Mouse (Mus musculus): ENCODE measurements at regions not wholly inside any gene's neighbourhood (a gene's known extent, or its start where the extent isn't known, plus 50 kb on each side); places are given as distances from the start of the nearest gene placed in this dataset.

DNA sequence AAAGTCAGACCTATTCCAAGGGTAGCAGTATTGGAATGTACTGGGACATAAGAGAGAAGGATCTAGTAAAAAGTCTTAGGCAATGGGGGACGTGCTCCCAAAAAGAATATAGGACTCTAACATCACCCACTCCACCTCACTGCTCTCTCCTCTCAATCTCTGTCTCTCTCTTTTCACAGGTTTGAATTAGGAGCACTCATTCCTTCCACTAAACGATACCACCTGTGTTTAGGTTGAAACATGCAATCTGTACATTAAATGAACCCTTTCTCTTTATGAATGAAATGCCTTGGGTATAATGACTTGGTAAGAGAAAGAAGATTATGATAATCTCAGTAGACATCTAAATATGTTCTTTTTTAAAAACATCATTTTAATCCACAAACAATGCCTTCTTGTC, 129.4 kb downstream of the Zpld1 start:
- no peak for ATAC-seq (ENCODE audit: low FRiP score)
- H3K36me3 ChIP-seq, result no peaks in the 10 kb centered on the region
- no peak overlapping the region for H3K4me3 ChIP-seq
- no peak overlapping the region for H3K27ac ChIP-seq
- no peaks in the 10 kb centered on the region for H3K9me3 ChIP-seq
- H3K4me1 ChIP-seq (replicated peaks), result peaks cover 7% of the 10 kb centered on the region
- H3K27me3 ChIP-seq, result no peaks in the 10 kb centered on the region
- H3K9ac ChIP-seq, result no peak overlapping the region
- WGBS, result 84% methylated on average over 2 of the region's 2 CpGs
- H3K4me2 ChIP-seq, result no peak overlapping the region

DNA sequence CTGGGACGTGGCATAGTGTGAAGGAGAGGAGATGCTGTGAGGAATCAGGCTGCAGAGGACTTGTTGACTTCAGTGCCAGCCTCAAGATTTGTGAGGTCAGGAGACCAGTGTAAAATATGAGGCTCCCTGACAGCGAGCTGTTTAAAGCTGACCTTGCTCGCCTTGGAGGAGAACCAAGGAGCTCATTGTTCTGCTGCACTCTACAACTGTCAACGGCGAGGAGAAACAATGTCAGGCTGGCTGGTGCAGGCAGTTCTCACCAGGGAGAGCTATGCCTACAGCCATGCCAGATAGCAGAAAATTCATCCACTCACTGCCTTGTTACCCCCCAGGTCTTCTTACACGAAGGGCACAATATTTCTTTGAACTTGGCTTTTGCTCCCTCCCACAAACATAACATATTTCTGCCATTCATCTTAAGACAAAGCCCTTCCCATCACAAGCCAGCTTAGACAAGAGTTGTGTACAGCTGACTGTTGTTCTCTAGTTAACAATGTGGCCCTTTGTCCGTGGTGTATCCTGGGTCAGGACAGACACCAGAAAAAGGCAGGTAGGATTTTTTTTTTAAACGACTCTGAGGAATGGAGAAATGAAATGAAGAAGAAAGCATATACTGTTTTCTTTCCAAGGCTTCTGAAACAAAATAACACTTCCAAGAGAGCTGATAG, 131.5 kb downstream of the Zpld1 start:
- Histone ChIP-seq H3K4me1 (replicated peaks) (peaks cover 7% of the 10 kb centered on the region), H3K9ac (no peak overlapping the region), H3K27ac (peak overlapping the region; percentile 8; the same call in 1 of the 2 replicates), H3K36me3 (no peaks in the 10 kb centered on the region), H3K4me3 (no peak overlapping the region), H3K27me3 (no peaks in the 10 kb centered on the region), H3K4me2 (no peak overlapping the region), H3K9me3 (no peaks in the 10 kb centered on the region)
- WGBS, result 40% methylated on average over 8 of the region's 8 CpGs
- no peak; the same call in 1 of the 2 replicates for ATAC-seq (ENCODE audit: low FRiP score)

DNA sequence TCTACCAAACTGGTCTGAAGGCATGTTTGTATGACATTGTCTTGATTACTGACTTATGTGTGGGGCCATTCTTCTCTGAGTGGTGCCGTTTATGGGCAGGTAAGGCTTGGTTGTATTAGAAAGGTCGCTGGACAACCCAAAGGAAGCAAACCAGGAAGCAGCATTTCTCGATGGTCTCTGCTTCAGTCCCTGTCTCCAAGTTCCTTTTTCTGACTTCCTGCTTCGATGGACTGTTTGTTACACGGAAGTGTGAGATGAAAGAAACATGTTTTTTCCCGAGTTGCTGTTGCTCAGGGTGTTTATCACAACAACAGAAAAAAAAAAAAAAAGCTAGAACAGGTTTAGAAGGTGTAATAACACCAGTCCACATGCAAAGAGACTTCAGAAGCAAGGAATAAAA, 134.9 kb downstream of the Zpld1 start:
- no peak for ATAC-seq (ENCODE audit: low FRiP score)
- WGBS, result 84% methylated on average over 6 of the region's 6 CpGs
- Histone ChIP-seq H3K27ac (no peak overlapping the region), H3K4me2 (no peak overlapping the region), H3K9me3 (no peaks in the 10 kb centered on the region), H3K4me3 (no peak overlapping the region), H3K9ac (no peak overlapping the region), H3K27me3 (no peaks in the 10 kb centered on the region), H3K4me1 (replicated peaks) (peaks cover 7% of the 10 kb centered on the region), H3K36me3 (no peaks in the 10 kb centered on the region)

DNA sequence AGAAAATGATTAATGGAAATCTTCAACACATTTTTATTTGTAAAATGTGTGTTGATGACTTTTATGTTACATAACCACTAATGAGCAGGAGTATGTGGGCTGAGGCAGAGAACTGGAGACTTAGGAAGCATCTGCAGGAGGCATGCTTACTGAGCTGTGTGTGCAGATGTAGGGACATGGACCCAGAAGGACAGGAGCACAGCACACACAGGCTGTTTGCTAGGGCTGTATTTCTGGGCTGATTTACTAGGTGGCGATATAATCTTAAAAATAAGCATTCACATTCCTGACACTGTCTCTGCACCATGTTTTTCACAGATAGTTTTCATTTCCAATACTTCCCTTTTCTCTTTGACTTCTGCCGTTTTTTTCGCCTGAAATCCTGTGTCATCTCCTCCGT, 146.1 kb downstream of the Zpld1 start:
- no peaks in the 10 kb centered on the region for H3K9me3 ChIP-seq
- no peak overlapping the region for H3K4me3 ChIP-seq
- no peak overlapping the region for H3K4me2 ChIP-seq
- H3K9ac ChIP-seq, result no peak overlapping the region
- no peak overlapping the region for H3K27ac ChIP-seq
- no peaks in the 10 kb centered on the region for H3K27me3 ChIP-seq
- 56% methylated on average over 4 of the region's 4 CpGs for WGBS
- H3K4me1 ChIP-seq (replicated peaks), result no peaks in the 10 kb centered on the region
- peak; percentile 57; the same call in 1 of the 2 replicates for ATAC-seq (ENCODE audit: low FRiP score)
- no peaks in the 10 kb centered on the region for H3K36me3 ChIP-seq

DNA sequence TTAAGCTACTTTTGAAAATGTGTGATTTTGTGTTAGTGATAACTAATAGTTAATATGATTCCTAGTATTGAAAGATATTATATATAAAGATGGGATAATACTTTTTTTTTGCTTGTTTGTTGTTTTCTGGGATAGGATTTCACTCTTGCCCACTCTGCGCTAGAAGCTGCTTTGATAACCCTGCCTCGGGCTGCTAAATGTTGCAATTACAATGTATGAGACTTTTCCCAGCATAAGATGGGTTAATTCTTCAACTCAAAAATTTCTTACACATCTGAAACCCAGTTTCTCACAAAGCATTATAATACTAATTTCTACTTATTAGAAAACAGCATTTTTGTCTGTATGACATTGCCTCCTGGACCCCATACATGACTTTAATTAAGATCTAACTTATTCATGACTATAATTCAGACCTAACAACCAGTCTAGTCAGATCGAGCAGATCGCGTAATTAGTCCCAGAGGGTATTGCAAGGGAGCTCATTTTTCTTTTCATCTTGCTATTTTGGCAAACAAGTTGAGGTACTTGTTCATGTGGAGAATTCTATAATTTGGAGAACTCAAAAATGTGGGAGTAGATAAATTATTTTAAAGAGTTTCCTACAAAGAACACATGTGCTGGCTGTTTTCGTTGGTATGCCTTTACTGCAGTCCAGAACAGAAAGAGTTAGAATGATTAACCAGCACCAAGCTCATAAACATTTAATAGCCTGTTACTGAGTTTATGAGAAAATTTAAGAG, 155.2 kb downstream of the Zpld1 start:
- no peaks in the 10 kb centered on the region for H3K36me3 ChIP-seq
- no peak for ATAC-seq (ENCODE audit: low FRiP score)
- H3K27ac ChIP-seq, result no peak overlapping the region
- H3K9me3 ChIP-seq, result no peaks in the 10 kb centered on the region
- no peaks in the 10 kb centered on the region for H3K4me1 ChIP-seq (replicated peaks)
- H3K4me3 ChIP-seq, result no peak overlapping the region
- no peaks in the 10 kb centered on the region for H3K27me3 ChIP-seq
- no peak overlapping the region for H3K9ac ChIP-seq
- WGBS, result 76% methylated on average over 6 of the region's 6 CpGs
- no peak overlapping the region for H3K4me2 ChIP-seq

DNA sequence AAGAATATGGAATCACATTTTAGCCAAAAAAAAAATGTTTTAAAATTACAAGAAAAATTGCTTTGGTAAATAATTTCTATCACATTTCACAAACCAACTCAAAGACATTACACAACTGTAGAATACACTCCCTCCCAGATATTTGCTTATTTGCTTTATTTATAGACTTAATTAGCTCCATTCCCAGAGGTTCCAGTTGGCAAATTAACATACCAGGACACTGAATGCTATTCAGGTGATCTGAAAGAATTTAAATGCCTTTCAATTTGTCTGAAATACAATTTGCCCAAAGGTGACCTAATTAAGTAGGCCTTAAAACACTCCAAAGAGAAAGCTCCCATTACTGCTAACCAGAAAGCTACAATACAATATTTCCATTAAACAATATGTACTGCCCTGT, 162.8 kb downstream of the Zpld1 start:
- Histone ChIP-seq H3K4me1 (replicated peaks) (no peaks in the 10 kb centered on the region), H3K27me3 (no peaks in the 10 kb centered on the region), H3K4me2 (no peak overlapping the region), H3K4me3 (no peak overlapping the region), H3K27ac (no peak overlapping the region), H3K9me3 (no peaks in the 10 kb centered on the region), H3K36me3 (no peaks in the 10 kb centered on the region), H3K9ac (no peak overlapping the region)
- no peak for ATAC-seq (ENCODE audit: low FRiP score)

DNA sequence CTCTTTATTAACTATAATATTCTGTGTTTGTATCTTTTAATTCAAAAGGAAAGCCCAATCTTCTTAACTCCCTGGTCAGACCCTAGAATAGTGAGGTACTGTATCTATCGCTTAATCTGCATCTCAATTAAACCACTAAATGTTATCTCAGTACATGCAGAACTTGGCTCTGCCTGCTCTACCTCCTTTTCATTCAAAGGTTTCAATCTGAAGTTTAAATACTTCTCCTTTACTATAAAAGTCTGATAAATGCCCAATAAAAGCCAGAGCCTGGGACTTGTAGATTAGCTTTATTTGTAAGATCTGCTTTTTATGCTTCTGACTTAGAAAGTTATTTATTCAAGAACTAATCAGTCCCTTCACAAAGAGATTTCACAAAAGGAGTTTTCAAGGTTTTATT, 200.1 kb downstream of the Zpld1 start:
- no peak overlapping the region for H3K4me2 ChIP-seq
- H3K27me3 ChIP-seq, result no peaks in the 10 kb centered on the region
- ATAC-seq (ENCODE audit: low FRiP score), result no peak
- no peak overlapping the region for H3K4me3 ChIP-seq
- H3K9me3 ChIP-seq, result no peaks in the 10 kb centered on the region
- no peaks in the 10 kb centered on the region for H3K4me1 ChIP-seq (replicated peaks)
- WGBS, result 96% methylated on average over 1 of the region's 1 CpGs
- no peaks in the 10 kb centered on the region for H3K36me3 ChIP-seq
- H3K27ac ChIP-seq, result no peak overlapping the region
- no peak overlapping the region for H3K9ac ChIP-seq

DNA sequence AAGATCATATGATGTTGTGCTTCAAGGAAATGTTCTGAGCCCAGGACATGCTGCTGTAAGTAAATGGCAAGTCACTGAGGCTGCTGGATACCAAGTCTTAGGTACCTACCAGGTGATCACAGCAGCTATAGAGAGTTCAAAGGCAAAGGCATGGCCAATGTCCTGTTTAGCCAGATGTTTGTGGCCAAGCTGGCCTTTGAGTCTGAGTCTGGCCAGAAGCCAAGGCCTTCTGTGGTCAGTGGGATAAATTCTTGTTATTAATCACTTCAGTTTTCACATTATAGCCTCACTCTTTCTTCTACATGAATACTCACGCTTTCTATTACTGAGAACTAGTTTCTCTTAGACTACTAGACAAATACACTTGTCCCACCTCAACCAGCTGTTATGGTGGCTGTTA, 210.3 kb downstream of the Zpld1 start:
- Histone ChIP-seq H3K27ac (no peak overlapping the region), H3K4me3 (no peak overlapping the region), H3K4me1 (replicated peaks) (no peaks in the 10 kb centered on the region), H3K27me3 (no peaks in the 10 kb centered on the region), H3K36me3 (no peaks in the 10 kb centered on the region), H3K9me3 (no peaks in the 10 kb centered on the region), H3K9ac (no peak overlapping the region), H3K4me2 (no peak overlapping the region)
- ATAC-seq (ENCODE audit: low FRiP score), result no peak
- 93% methylated on average over 1 of the region's 1 CpGs for WGBS

DNA sequence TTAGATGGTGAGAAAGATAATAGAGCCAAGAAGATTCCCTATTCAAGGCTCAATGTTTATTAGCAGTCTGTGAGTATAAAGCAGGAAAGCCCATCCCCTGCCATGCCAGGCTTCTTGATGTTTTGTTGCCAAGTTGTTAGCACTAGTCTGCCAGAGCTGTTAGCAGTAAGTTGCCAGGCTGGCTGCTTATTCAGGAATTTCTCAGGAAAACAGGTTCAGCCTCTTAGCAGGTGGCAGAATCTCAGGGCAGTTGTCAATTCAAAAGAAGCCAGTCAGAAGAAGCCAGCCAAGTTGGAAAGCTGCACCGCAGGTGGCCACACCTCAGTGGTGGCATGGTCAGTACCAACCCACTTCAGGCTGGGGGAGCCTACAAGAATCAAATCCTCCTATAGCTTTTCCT, 221.6 kb downstream of the Zpld1 start:
- Histone ChIP-seq H3K4me1 (replicated peaks) (no peaks in the 10 kb centered on the region), H3K27me3 (no peaks in the 10 kb centered on the region), H3K4me2 (no peak overlapping the region), H3K27ac (no peak overlapping the region), H3K9me3 (no peaks in the 10 kb centered on the region), H3K9ac (no peak overlapping the region), H3K36me3 (no peaks in the 10 kb centered on the region), H3K4me3 (no peak overlapping the region)
- 74% methylated on average over 1 of the region's 1 CpGs for WGBS
- no peak for ATAC-seq (ENCODE audit: low FRiP score)

DNA sequence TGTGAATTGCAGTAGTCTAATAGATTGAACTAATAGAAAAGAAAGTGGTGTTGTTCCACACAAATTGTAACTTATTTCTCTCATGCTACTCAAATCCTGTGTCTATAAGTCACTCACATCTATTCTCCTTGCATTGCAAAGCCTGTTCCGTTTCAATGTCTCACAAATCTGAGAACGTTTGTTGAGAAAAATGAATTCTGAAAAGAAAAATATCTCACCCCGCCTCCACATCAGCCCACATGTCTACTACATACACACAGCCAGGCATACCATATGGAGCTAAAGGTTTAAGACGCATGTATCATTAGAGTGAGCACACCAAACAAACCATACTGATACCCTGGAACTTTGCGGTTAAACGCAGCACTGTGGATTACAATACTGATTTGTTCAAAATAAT, 258.0 kb downstream of the Zpld1 start:
- 93% methylated on average over 6 of the region's 6 CpGs for WGBS
- Histone ChIP-seq H3K4me3 (no peak overlapping the region), H3K27ac (no peak overlapping the region), H3K4me2 (no peak overlapping the region), H3K9me3 (no peaks in the 10 kb centered on the region), H3K36me3 (no peaks in the 10 kb centered on the region), H3K27me3 (no peaks in the 10 kb centered on the region), H3K4me1 (replicated peaks) (no peaks in the 10 kb centered on the region), H3K9ac (no peak overlapping the region)
- ATAC-seq (ENCODE audit: low FRiP score), result no peak

DNA sequence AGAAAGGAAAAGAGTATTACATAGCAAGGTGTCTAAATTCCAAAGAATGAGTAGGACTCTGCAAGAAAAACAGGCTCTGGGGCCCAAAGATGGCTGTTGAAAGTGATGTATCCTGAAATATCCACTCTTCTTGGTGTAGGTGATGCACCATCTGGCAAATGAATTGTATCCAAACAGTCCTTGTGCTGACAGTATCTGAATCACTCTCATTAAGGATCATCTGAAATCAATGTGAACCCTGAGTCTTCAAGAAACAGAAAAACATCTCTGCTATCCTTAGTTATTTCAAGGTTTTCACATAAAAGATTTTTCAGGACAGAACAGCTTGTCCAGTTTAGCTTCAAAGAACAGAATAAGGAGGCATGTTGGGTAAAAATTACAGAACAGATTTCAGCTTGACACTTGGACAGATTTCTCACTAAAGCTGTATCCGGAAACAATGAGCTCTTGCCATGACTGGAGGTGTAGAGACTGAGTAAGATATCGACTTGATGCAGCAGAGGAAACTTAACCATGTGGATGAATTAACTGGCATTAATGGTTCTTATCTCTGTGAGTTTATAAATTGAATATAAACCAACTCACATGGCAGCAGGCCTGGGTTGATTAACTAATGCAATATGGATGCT, 296.0 kb downstream of the Zpld1 start:
- no peak overlapping the region for H3K27ac ChIP-seq
- no peaks in the 10 kb centered on the region for H3K9me3 ChIP-seq
- no peaks in the 10 kb centered on the region for H3K27me3 ChIP-seq
- no peaks in the 10 kb centered on the region for H3K4me1 ChIP-seq (replicated peaks)
- no peak overlapping the region for H3K4me2 ChIP-seq
- WGBS, result 91% methylated on average over 2 of the region's 2 CpGs
- no peaks in the 10 kb centered on the region for H3K36me3 ChIP-seq
- H3K4me3 ChIP-seq, result no peak overlapping the region
- no peak overlapping the region for H3K9ac ChIP-seq
- no peak for ATAC-seq (ENCODE audit: low FRiP score)

DNA sequence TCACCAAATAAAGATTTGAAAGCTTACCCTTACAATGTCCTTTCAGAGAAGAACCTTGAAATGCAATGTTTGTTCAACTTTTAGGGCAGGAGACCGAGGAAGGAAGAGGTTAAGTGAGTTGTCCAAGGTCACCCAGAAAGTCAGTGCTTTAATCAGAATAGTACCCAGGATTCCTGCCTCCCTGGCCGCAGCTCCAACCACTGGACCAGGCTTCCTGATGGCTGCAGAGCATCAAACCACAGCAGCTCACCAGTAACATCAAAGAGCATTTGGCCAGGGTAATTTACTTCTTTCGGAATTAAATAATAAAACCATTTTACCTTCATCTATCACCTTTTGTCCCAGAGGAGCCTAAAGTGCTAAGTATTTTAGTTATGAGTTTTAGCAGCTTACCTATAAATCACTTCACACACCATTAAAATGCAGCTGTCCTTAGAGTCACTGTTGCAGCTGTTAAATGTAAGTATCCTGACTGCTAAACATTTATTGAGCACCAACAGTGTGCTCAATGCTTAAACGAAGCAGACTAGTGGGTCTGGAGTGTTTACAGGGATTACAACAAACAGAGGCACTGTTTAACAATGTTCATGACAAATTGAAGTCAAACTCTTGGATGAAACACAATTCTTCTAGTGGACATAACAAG, 306.1 kb downstream of the Zpld1 start:
- no peak overlapping the region for H3K9ac ChIP-seq
- no peaks in the 10 kb centered on the region for H3K4me1 ChIP-seq (replicated peaks)
- WGBS, result 78% methylated on average over 4 of the region's 4 CpGs
- no peaks in the 10 kb centered on the region for H3K27me3 ChIP-seq
- no peaks in the 10 kb centered on the region for H3K36me3 ChIP-seq
- 0 out of 2 replicates have a peak, but pooled peaks cover 3% of the 10 kb centered on the region for H3K9me3 ChIP-seq
- no peak overlapping the region for H3K4me2 ChIP-seq
- ATAC-seq (ENCODE audit: low FRiP score), result no peak
- no peak overlapping the region for H3K4me3 ChIP-seq
- no peak overlapping the region for H3K27ac ChIP-seq
